Mouse (Mus musculus) bone marrow macrophage, adult 2 months (primary cell): Measurements from ENCODE around the gene Rasd1. TPM values are rescaled to one million over a fixed set of nuclear protein-coding genes. Genes with fewer than 3 reads are reported as not detected.
A peak's percentile ranks its signal among the peaks of the same experiment; 100 is the strongest.

Source experiments
- H3K27ac ChIP-seq: 2 replicates; pipeline ENCODE4 v1.5.1; 2012; ENCODE audit warnings: low read depth, low read length; ENCODE audit not compliant: insufficient read depth
- H3K4me1 ChIP-seq: 2 replicates; pipeline ENCODE4 v1.6.1; 2012; ENCODE audit warnings: low read length; ENCODE audit not compliant: control insufficient read depth, insufficient read depth
- H3K4me3 ChIP-seq: 2 replicates; pipeline ENCODE4 v1.5.1; 2012; ENCODE audit warnings: mild to moderate bottlenecking, low read length, moderate library complexity; ENCODE audit not compliant: insufficient read depth
- CTCF ChIP-seq: IDR thresholded peaks from 2 replicates; pipeline ENCODE4 v1.5.1; 2012; ENCODE audit warnings: low read depth, mild to moderate bottlenecking, low read length, moderate library complexity
- POLR2A ChIP-seq: IDR thresholded peaks from 2 replicates; pipeline ENCODE4 v1.6.1; 2012; ENCODE audit warnings: mild to moderate bottlenecking, low read depth, low read length, borderline replicate concordance
- polyA plus RNA-seq: library from polyadenylated mRNA; stranded (reverse); fragments of >200 nt; gene quantifications from 2 replicates; pipeline ENCODE4 v1.2.4, GENCODE M21; 2012; ENCODE audit not compliant: missing spikeins, insufficient read depth, insufficient read length

The Rasd1 gene
- polyA plus RNA-seq, 1 experiment: not detected

- TF ChIP-seq CTCF: no peak
- no peak for TF ChIP-seq POLR2A
- Histone ChIP-seq H3K27ac (no peak overlapping the region), H3K4me1 (no peaks in the 10 kb centered on the region), H3K4me3 (no peak overlapping the region)
Observed at GRCm38 (mm10) chr11:59975241-59975640, 10.5 kb upstream of the Rasd1 start.

GRCm38 (mm10) chr11:59973389-59973788 is 8.6 kb upstream of the Rasd1 start:
- no peaks in the 10 kb centered on the region for H3K4me1 ChIP-seq
- no peak overlapping the region for H3K27ac ChIP-seq
- no peak overlapping the region for H3K4me3 ChIP-seq
- TF ChIP-seq POLR2A (no peak), CTCF (no peak)

- Histone ChIP-seq H3K27ac (no peak overlapping the region), H3K4me1 (no peaks in the 10 kb centered on the region)
Observed at GRCm38 (mm10) chr11:59971691-59972090, 6.9 kb upstream of the Rasd1 start.

GRCm38 (mm10) chr11:59970780-59971179 is 6.0 kb upstream of the Rasd1 start:
- no peaks in the 10 kb centered on the region for H3K4me1 ChIP-seq
- H3K4me3 ChIP-seq: no peak overlapping the region
- H3K27ac ChIP-seq: no peak overlapping the region
- no peak for TF ChIP-seq CTCF
- TF ChIP-seq POLR2A: no peak

More at GRCm38 (mm10) chr11:59971691-59972090, 6.9 kb upstream of the Rasd1 start:
- TF ChIP-seq POLR2A (no peak), CTCF (no peak)
- no peak overlapping the region for H3K4me3 ChIP-seq

GRCm38 (mm10) chr11:59967765-59968164 is 3.0 kb upstream of the Rasd1 start:
- TF ChIP-seq CTCF (no peak), POLR2A (no peak)
- peaks cover 7% of the 10 kb centered on the region for H3K4me1 ChIP-seq
- no peak overlapping the region for H3K27ac ChIP-seq
- H3K4me3 ChIP-seq: no peak overlapping the region

- Histone ChIP-seq H3K4me1 (peaks cover 7% of the 10 kb centered on the region), H3K4me3 (no peak overlapping the region), H3K27ac (no peak overlapping the region)
Observed at GRCm38 (mm10) chr11:59966102-59966483, 1.3 kb upstream of the Rasd1 start.

GRCm38 (mm10) chr11:59965227-59966101 is 720 bp upstream of the Rasd1 start:
- TF ChIP-seq POLR2A: no peak
- peak; percentile 85 for TF ChIP-seq CTCF
- H3K4me1 ChIP-seq: peaks cover 7% of the 10 kb centered on the region
- H3K27ac ChIP-seq: no peak overlapping the region
- H3K4me3 ChIP-seq: peak overlapping the region; percentile 66

More at GRCm38 (mm10) chr11:59966102-59966483, 1.3 kb upstream of the Rasd1 start:
- TF ChIP-seq CTCF (no peak), POLR2A (no peak)

GRCm38 (mm10) chr11:59964163-59964758 is 483 bp downstream of the Rasd1 start:
- H3K4me3 ChIP-seq: peak overlapping the region; percentile 66
- H3K4me1 ChIP-seq: peaks cover 7% of the 10 kb centered on the region
- H3K27ac ChIP-seq: no peak overlapping the region
- TF ChIP-seq CTCF (no peak), POLR2A (no peak)

- peak overlapping the region; percentile 66 for H3K4me3 ChIP-seq
- H3K27ac ChIP-seq: no peak overlapping the region
- peaks cover 7% of the 10 kb centered on the region for H3K4me1 ChIP-seq
- TF ChIP-seq CTCF (no peak), POLR2A (no peak)
Observed at GRCm38 (mm10) chr11:59963364-59964162, 1.2 kb downstream of the Rasd1 start.

GRCm38 (mm10) chr11:59962590-59962989 is 2.2 kb downstream of the Rasd1 start:
- Histone ChIP-seq H3K27ac (no peak overlapping the region), H3K4me3 (no peak overlapping the region), H3K4me1 (peaks cover 7% of the 10 kb centered on the region)
- no peak for TF ChIP-seq POLR2A
- TF ChIP-seq CTCF: no peak
